Mouse (Mus musculus): Measurements from ENCODE around the gene Psmb11. TPM values are rescaled to one million over a fixed set of nuclear protein-coding genes. Genes with fewer than 3 reads are reported as not detected.

The Psmb11 gene
- total RNA-seq, 2 experiments from 2014 or later, result 0.07 TPM; not detected in 1

- peak in 1 of 2 experiments; percentile 54 for DNase-seq (ENCODE audit: low spot score in 2 of 2)
- intact Hi-C loops (cut with DNase I), result no loop called here
Observed at GRCm38 (mm10) chr14:54669381-54669780, 48.1 kb downstream of the Psmb11 start.

DNA sequence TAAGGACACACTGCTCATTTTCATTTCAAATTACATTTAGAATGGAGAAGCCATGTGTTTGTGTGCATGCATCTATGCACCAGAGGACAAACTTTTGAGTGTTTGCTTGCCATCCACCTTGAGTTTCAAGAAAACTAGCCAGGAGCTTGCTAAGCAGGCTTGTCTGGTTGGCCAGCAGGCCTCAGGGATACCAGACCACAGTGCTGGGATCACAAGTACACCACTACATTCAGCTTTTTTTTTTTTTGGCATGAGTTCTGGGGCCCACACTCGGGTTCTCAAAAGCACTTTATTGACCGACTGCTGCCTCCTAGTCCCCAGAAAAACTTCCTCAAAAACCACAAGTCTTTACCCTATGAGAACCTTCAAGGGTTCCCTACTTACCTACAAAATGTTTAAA lies 53.1 kb downstream of the Psmb11 start:
- DNase-seq (ENCODE audit: low spot score in 2 of 2), result no peak
- intact Hi-C loops (cut with DNase I), result no loop called here

DNA sequence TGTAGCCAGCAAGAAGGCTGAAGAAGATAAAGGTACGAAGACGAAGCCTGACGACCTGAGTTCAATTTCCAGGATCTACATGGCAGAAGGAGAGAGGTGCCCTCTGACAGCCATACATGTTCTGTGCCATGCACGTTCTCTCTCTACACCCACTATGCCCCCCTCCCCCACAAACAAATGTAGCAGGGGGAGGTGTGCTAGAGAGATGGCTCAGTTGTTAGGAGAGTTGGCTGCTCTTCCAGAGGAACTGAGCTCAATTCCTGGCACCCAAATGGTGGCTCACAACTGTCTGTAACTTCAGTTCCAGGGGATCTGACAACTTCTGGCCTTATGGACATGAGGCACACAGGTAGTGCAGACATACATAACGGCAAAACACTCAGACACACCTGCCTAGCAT lies 55.1 kb downstream of the Psmb11 start:
- intact Hi-C loops (cut with DNase I), result no loop called here
- DNase-seq (ENCODE audit: low spot score in 2 of 2), result no peak

DNA sequence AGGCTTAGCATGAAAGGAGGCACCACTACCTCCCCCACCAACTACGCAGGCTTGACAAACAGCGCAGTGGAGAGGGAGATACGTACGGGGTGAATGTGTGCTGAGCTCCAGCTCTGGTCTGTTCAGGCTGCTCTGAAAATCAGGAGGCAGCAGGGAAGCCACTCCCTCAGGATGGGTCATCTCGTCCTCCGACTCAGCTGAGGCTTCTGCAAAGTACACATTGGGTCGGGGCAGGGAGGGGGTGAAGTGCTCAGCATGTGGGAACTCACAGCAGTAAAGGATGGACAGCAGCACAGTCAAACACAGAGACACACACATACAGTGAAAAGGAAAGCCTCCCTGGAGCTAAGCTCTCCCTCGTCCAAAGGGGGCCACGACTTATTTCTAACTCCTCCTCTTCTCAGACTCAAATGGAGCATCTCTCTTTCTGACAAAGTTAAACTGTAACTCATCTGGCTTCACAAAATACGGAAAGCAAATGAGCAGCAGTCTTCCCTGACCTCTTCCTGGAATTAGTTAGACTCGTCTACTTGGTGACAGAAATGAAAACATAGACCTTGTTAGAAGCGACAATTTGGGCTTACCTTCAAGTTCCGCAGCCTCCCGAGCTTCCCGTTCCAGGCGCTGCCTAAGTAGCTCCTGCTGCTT lies 57.5 kb downstream of the Psmb11 start:
- no peak for DNase-seq (ENCODE audit: low spot score in 2 of 2)
- intact Hi-C loops (cut with DNase I), result no loop called here

Small RNA genes within 50 kb of the gene (microRNA-seq; reads per million reads assigned to microRNA genes)
- gene Mir686, result 0 reads per million in 2 experiments
- 0.34 to 0.50 reads per million in 2 experiments for gene Mir6948

Other genes starting within 250 kb of the Psmb11 start
- 1 to 10 TPM; 1.7 to 2.8 TPM for gene Slc7a7, start 203.7 kb upstream of the Psmb11 start, total RNA-seq (2021)
- gene Mrpl52, start 194.5 kb upstream of the Psmb11 start, total RNA-seq (2021), result 10 to 100 TPM; 89.1 to 94.2 TPM
- 10 to 100 TPM in 1 of 2 experiments, 1 to 10 TPM in 1; 7.9 to 14.8 TPM for gene Mmp14, start 189.8 kb upstream of the Psmb11 start, total RNA-seq (2021)
- gene Lrp10, start 157.3 kb upstream of the Psmb11 start, total RNA-seq (2021), result 10 to 100 TPM; 20.6 to 26.9 TPM
- gene Rem2, start 145.3 kb upstream of the Psmb11 start, total RNA-seq (2021), result 1 to 10 TPM; 3.5 to 6.6 TPM
- gene Prmt5, start 103.9 kb upstream of the Psmb11 start, total RNA-seq (2021), result 10 to 100 TPM; 49.3 to 54.7 TPM
- 1 to 10 TPM; 1.9 TPM for gene Haus4, start 66.8 kb upstream of the Psmb11 start, total RNA-seq (2021)
- gene Ajuba, start 43.9 kb upstream of the Psmb11 start, total RNA-seq (2021), result 1 to 10 TPM; 1.6 to 2.1 TPM
- gene 4931414P19Rik, start 15.4 kb upstream of the Psmb11 start, total RNA-seq (2021), result 10 to 100 TPM in 1 of 2 experiments, 1 to 10 TPM in 1; 8.9 to 10.4 TPM
- 100 to 1,000 TPM; 164 to 182 TPM for gene Psmb5, start 3.4 kb upstream of the Psmb11 start, total RNA-seq (2021)
- gene Gm17606, start 19.5 kb downstream of the Psmb11 start, total RNA-seq (2021), result not detected
- 10 to 100 TPM in 1 of 2 experiments, 1 to 10 TPM in 1; 8.0 to 11.1 TPM for gene Cdh24, start 19.9 kb downstream of the Psmb11 start, total RNA-seq (2021)
- gene 1700123O20Rik, start 64.8 kb downstream of the Psmb11 start, total RNA-seq (2021), result 10 to 100 TPM; 22.8 to 24.2 TPM
- 100 to 1,000 TPM; 180 to 192 TPM for gene Acin1, start 65.5 kb downstream of the Psmb11 start, total RNA-seq (2021)
- gene Gm29776, start 77.4 kb downstream of the Psmb11 start, total RNA-seq (2021), result under 1 TPM in 1 of 2 experiments, not detected in 1; 0.14 TPM
- not detected for gene Cebpe, start 90.7 kb downstream of the Psmb11 start, total RNA-seq (2021)
- gene Slc7a8, start 160.5 kb downstream of the Psmb11 start, total RNA-seq (2021), result 10 to 100 TPM; 53.9 to 60.2 TPM
- gene Rnf212b, start 192.7 kb downstream of the Psmb11 start, total RNA-seq (2021), result not detected
- gene Homez, start 249.5 kb downstream of the Psmb11 start, total RNA-seq (2021), result 10 to 100 TPM; 17.7 to 23.0 TPM